Mouse (Mus musculus): ENCODE measurements around the gene Ccdc60. TPM values are rescaled to one million over a fixed set of nuclear protein-coding genes. Genes with fewer than 3 reads are reported as not detected.

The Ccdc60 gene
- 2.6 and 2.7 TPM in 2 replicates for polyA plus RNA-seq (2015; fragmentation: Nextera tagmentation; extraction: Ambion mirVana)

DNA sequence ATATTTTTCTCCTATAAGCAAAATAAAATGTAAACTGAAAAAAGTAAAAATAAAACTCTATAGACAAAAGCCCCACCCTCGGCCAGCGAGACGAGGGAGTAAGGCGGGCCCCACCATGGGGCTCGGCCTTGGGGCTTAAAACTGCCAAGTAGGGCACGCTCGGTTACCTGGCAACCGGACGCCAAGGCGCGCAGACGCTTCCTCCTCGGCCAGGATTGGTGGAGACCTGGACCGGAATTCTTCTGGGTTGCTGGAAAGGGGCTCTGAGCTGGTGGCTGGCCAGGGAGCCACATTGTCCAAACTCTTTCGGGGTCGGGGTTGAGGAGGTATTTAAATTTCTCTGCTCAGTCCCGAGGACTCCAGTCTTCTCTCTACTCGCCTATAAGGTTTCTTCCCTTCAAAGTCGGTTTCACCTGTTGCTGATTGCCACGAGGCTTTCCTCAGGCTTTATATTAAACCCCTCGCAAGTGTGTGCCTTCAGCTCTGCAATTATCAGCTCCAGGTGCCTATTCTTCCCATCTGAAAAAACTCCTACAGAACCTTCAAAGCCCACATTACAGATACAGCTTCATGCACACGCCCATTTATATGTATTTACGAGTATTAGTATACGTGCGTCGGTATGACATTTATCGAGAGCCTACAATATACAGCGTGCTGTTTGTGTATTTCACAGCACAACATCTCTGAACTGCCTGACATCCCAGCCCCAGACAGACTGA lies at the start of gene Ccdc60:
Ccdc60 (minus strand) TSS at position 137 of the 722 bp plus-strand sequence.
- 4% methylated on average over 28 of the region's 28 CpGs for WGBS
- Histone ChIP-seq H3K9ac (ENCODE audit: low read length) (peak within 1 kb of the TSS; percentile 25; the same call in 1 of the 2 replicates), H3K36me3 (ENCODE audit: control insufficient read depth, insufficient read depth, low read length) (no peaks in the 10 kb centered on the region), H3K27me3 (ENCODE audit: control insufficient read depth, insufficient read depth, low read length) (no peaks in the 10 kb centered on the region; the same call in 1 of the 2 replicates), H3K27ac (ENCODE audit: low read length) (peak within 1 kb of the TSS; percentile 80), H3K4me2 (ENCODE audit: low read depth, low read length) (peak within 1 kb of the TSS; percentile 55), H3K9me3 (replicated peaks; ENCODE audit: control insufficient read depth, low read length) (no peaks in the 10 kb centered on the region), H3K4me3 (replicated peaks; ENCODE audit: low read length) (peak within 1 kb of the TSS; percentile 30), H3K4me1 (ENCODE audit: control insufficient read depth, insufficient read depth, low read length) (peaks cover 13% of the 10 kb centered on the region)
- ATAC-seq (ENCODE audit: insufficient read depth, low FRiP score): peak; percentile 81

DNA sequence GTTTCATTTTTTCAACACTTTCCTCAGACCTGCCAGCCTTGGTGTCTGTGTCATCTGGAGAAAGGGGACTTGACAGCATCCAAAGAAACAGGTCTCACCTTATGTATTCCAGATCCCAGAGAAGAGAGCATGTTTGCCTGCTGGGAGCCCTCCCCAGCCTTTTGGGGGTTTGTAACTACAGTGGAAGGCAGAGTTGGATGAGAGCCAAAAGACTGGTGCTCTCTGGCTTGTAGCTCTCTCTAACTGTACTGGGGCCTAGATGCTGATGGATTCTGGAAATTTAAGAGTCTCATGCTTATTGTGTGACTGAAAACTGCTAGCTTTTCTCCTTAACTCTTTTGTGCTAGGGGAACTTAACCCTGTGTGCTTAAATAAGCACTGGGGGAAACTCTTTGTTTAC lies 47.4 kb upstream of the Ccdc60 start:
- no peak for ATAC-seq (ENCODE audit: insufficient read depth, low FRiP score)

GRCm38 (mm10) chr5:116328911-116329310 lies 40.1 kb upstream of the Ccdc60 start:
- Histone ChIP-seq H3K27me3 (ENCODE audit: control insufficient read depth, insufficient read depth, low read length) (no peaks in the 10 kb centered on the region), H3K4me1 (ENCODE audit: control insufficient read depth, insufficient read depth, low read length) (no peaks in the 10 kb centered on the region), H3K4me2 (ENCODE audit: low read depth, low read length) (no peak overlapping the region), H3K36me3 (ENCODE audit: control insufficient read depth, insufficient read depth, low read length) (no peaks in the 10 kb centered on the region), H3K9ac (ENCODE audit: low read length) (no peak overlapping the region), H3K4me3 (replicated peaks; ENCODE audit: low read length) (no peak overlapping the region), H3K27ac (ENCODE audit: low read length) (no peak overlapping the region), H3K9me3 (replicated peaks; ENCODE audit: control insufficient read depth, low read length) (no peaks in the 10 kb centered on the region; the same call in 1 of the 2 replicates)
- no peak for ATAC-seq (ENCODE audit: insufficient read depth, low FRiP score)
- WGBS: 74% methylated on average over 4 of the region's 4 CpGs

More for the DNA sequence above, 47.4 kb upstream of the Ccdc60 start:
- Histone ChIP-seq H3K4me1 (ENCODE audit: control insufficient read depth, insufficient read depth, low read length) (no peaks in the 10 kb centered on the region), H3K4me3 (replicated peaks; ENCODE audit: low read length) (no peak overlapping the region), H3K27me3 (ENCODE audit: control insufficient read depth, insufficient read depth, low read length) (no peaks in the 10 kb centered on the region), H3K36me3 (ENCODE audit: control insufficient read depth, insufficient read depth, low read length) (no peaks in the 10 kb centered on the region), H3K27ac (ENCODE audit: low read length) (no peak overlapping the region), H3K4me2 (ENCODE audit: low read depth, low read length) (no peak overlapping the region), H3K9ac (ENCODE audit: low read length) (no peak overlapping the region), H3K9me3 (replicated peaks; ENCODE audit: control insufficient read depth, low read length) (no peaks in the 10 kb centered on the region; the same call in 1 of the 2 replicates)

DNA sequence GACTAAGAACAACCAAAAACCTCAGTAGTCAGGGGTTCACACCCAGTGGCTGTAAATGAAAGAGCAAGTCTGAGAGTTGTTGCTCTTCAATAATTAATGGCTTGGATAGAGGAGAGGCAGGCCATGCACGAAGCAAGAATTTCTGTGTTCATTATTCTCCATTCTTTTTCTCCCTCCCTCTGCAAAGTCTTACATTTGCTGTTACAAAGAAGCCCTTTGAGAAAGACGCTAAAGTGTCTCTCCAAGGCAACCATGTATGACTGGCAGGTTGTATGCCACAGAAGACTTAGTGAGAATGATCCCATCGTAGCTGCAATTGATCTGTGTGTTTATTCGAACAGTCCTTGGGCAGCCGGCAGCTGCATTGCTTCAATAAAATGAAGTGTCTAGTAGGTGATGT lies 34.6 kb upstream of the Ccdc60 start:
- no peak overlapping the region for H3K9ac ChIP-seq (ENCODE audit: low read length)
- ATAC-seq (ENCODE audit: insufficient read depth, low FRiP score): no peak
- no peaks in the 10 kb centered on the region for H3K4me1 ChIP-seq (ENCODE audit: control insufficient read depth, insufficient read depth, low read length)
- no peak overlapping the region for H3K27ac ChIP-seq (ENCODE audit: low read length)
- H3K9me3 ChIP-seq (replicated peaks; ENCODE audit: control insufficient read depth, low read length): no peaks in the 10 kb centered on the region
- no peaks in the 10 kb centered on the region; the same call in 1 of the 2 replicates for H3K27me3 ChIP-seq (ENCODE audit: control insufficient read depth, insufficient read depth, low read length)
- no peak overlapping the region for H3K4me2 ChIP-seq (ENCODE audit: low read depth, low read length)
- H3K4me3 ChIP-seq (replicated peaks; ENCODE audit: low read length): no peak overlapping the region
- 36% methylated on average over 5 of the region's 5 CpGs for WGBS
- H3K36me3 ChIP-seq (ENCODE audit: control insufficient read depth, insufficient read depth, low read length): no peaks in the 10 kb centered on the region

DNA sequence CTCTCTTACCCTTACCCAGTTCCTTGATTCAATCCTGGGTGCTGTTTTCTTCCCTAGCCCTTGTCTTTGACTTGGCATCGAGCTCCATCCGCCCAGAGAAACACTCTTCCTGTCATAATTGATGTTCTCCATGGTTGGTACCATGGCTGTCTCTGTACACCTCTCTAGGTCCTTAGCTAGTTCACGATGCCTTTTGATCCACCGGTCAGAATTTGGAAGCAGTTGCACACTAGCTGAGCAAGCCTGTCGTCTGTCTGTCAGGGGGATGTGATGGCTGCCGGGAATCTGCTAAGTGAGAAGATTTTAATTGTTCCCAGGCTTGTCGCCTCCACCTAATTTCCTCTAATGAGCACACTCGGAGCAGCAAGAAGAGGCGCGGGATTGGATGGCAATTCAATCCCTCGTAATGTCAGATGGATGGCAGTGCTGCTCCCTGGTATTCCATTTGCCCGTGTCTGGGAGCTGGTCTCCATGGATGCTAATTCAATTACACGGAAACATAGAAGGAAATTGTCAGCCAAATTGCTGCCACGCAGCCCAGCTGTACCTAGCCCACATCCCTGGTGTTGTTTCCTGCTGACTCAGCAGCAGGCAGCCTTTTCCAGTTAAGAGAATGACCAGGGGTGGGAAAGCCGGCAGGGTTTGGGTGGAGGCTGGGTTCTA lies 33.7 kb upstream of the Ccdc60 start:
- WGBS: 62% methylated on average over 15 of the region's 15 CpGs
- Histone ChIP-seq H3K4me2 (ENCODE audit: low read depth, low read length) (no peak overlapping the region), H3K36me3 (ENCODE audit: control insufficient read depth, insufficient read depth, low read length) (no peaks in the 10 kb centered on the region)

GRCm38 (mm10) chr5:116313711-116314110 lies 24.9 kb upstream of the Ccdc60 start:
- Histone ChIP-seq H3K27me3 (ENCODE audit: control insufficient read depth, insufficient read depth, low read length) (no peaks in the 10 kb centered on the region), H3K4me1 (ENCODE audit: control insufficient read depth, insufficient read depth, low read length) (peaks cover 3% of the 10 kb centered on the region; the same call in 1 of the 2 replicates), H3K36me3 (ENCODE audit: control insufficient read depth, insufficient read depth, low read length) (no peaks in the 10 kb centered on the region), H3K4me2 (ENCODE audit: low read depth, low read length) (no peak overlapping the region), H3K4me3 (replicated peaks; ENCODE audit: low read length) (no peak overlapping the region), H3K27ac (ENCODE audit: low read length) (no peak overlapping the region), H3K9me3 (replicated peaks; ENCODE audit: control insufficient read depth, low read length) (no peaks in the 10 kb centered on the region), H3K9ac (ENCODE audit: low read length) (no peak overlapping the region)
- ATAC-seq (ENCODE audit: insufficient read depth, low FRiP score): no peak
- 89% methylated on average over 8 of the region's 8 CpGs for WGBS

More for the DNA sequence above, 33.7 kb upstream of the Ccdc60 start:
- 0 out of 2 replicates have a peak, but pooled peaks have one; percentile 21 for ATAC-seq (ENCODE audit: insufficient read depth, low FRiP score)
- Histone ChIP-seq H3K9ac (ENCODE audit: low read length) (no peak overlapping the region), H3K27ac (ENCODE audit: low read length) (no peak overlapping the region), H3K4me3 (replicated peaks; ENCODE audit: low read length) (no peak overlapping the region), H3K4me1 (ENCODE audit: control insufficient read depth, insufficient read depth, low read length) (no peaks in the 10 kb centered on the region), H3K9me3 (replicated peaks; ENCODE audit: control insufficient read depth, low read length) (no peaks in the 10 kb centered on the region), H3K27me3 (ENCODE audit: control insufficient read depth, insufficient read depth, low read length) (no peaks in the 10 kb centered on the region; the same call in 1 of the 2 replicates)

DNA sequence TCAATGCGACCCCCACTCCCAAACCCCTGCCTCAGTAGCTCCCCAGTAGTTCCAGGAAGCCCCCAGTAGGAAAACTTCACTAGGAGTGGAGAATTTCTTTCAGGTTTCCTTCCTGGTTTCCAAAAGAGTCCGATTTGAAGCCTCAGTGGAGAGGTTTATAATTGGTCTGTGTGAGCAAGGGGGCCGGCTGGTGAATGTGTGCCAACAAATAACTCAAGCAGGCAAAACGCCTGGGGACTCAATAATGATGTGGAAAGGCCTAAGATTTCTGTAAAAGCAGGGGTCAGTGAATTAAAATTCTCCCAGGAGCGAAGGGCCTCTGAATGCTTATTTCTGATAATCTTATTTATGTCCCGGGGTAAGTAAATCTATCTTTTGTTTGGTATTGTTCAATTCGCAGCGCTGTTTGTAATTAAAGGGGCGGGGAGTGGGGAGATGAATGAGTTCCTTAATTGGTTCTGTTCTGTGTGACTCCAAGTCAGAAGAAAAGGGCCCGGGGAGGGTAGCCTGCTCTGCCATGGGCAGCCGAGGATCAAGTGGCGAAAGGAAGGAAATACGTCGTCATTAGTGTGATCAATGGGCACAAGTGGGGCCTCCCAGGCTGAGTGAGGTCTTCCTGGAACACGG lies 23.4 kb upstream of the Ccdc60 start:
- Histone ChIP-seq H3K9ac (ENCODE audit: low read length) (no peak overlapping the region), H3K4me1 (ENCODE audit: control insufficient read depth, insufficient read depth, low read length) (peaks cover 3% of the 10 kb centered on the region; the same call in 1 of the 2 replicates), H3K27ac (ENCODE audit: low read length) (no peak overlapping the region), H3K4me3 (replicated peaks; ENCODE audit: low read length) (no peak overlapping the region), H3K9me3 (replicated peaks; ENCODE audit: control insufficient read depth, low read length) (no peaks in the 10 kb centered on the region), H3K27me3 (ENCODE audit: control insufficient read depth, insufficient read depth, low read length) (no peaks in the 10 kb centered on the region), H3K36me3 (ENCODE audit: control insufficient read depth, insufficient read depth, low read length) (no peaks in the 10 kb centered on the region), H3K4me2 (ENCODE audit: low read depth, low read length) (no peak overlapping the region)
- 54% methylated on average over 15 of the region's 15 CpGs for WGBS
- no peak for ATAC-seq (ENCODE audit: insufficient read depth, low FRiP score)

GRCm38 (mm10) chr5:116311636-116312035 lies 22.9 kb upstream of the Ccdc60 start:
- Histone ChIP-seq H3K4me1 (ENCODE audit: control insufficient read depth, insufficient read depth, low read length) (peaks cover 3% of the 10 kb centered on the region; the same call in 1 of the 2 replicates), H3K4me2 (ENCODE audit: low read depth, low read length) (no peak overlapping the region), H3K9me3 (replicated peaks; ENCODE audit: control insufficient read depth, low read length) (no peaks in the 10 kb centered on the region), H3K9ac (ENCODE audit: low read length) (no peak overlapping the region), H3K27ac (ENCODE audit: low read length) (no peak overlapping the region), H3K27me3 (ENCODE audit: control insufficient read depth, insufficient read depth, low read length) (no peaks in the 10 kb centered on the region), H3K4me3 (replicated peaks; ENCODE audit: low read length) (no peak overlapping the region), H3K36me3 (ENCODE audit: control insufficient read depth, insufficient read depth, low read length) (no peaks in the 10 kb centered on the region)
- WGBS: 96% methylated on average over 6 of the region's 6 CpGs
- no peak for ATAC-seq (ENCODE audit: insufficient read depth, low FRiP score)

GRCm38 (mm10) chr5:116309383-116309801 lies 20.6 kb upstream of the Ccdc60 start:
- Histone ChIP-seq H3K4me3 (replicated peaks; ENCODE audit: low read length) (no peak overlapping the region; the same call in 1 of the 2 replicates), H3K4me1 (ENCODE audit: control insufficient read depth, insufficient read depth, low read length) (peaks cover 3% of the 10 kb centered on the region; the same call in 1 of the 2 replicates), H3K27me3 (ENCODE audit: control insufficient read depth, insufficient read depth, low read length) (no peaks in the 10 kb centered on the region), H3K9me3 (replicated peaks; ENCODE audit: control insufficient read depth, low read length) (no peaks in the 10 kb centered on the region), H3K27ac (ENCODE audit: low read length) (peak overlapping the region; percentile 64), H3K36me3 (ENCODE audit: control insufficient read depth, insufficient read depth, low read length) (no peaks in the 10 kb centered on the region), H3K4me2 (ENCODE audit: low read depth, low read length) (no peak overlapping the region), H3K9ac (ENCODE audit: low read length) (peak overlapping the region; percentile 27; the same call in 1 of the 2 replicates)
- peak; percentile 86 for ATAC-seq (ENCODE audit: insufficient read depth, low FRiP score)
- WGBS: 22% methylated on average over 6 of the region's 6 CpGs

Measured in stomach, embryonic 16.5 days (tissue).